Mouse (Mus musculus): ENCODE results near the gene Tnrc6c.
A peak's percentile ranks its signal among the peaks of the same experiment; 100 is the strongest.

DNA sequence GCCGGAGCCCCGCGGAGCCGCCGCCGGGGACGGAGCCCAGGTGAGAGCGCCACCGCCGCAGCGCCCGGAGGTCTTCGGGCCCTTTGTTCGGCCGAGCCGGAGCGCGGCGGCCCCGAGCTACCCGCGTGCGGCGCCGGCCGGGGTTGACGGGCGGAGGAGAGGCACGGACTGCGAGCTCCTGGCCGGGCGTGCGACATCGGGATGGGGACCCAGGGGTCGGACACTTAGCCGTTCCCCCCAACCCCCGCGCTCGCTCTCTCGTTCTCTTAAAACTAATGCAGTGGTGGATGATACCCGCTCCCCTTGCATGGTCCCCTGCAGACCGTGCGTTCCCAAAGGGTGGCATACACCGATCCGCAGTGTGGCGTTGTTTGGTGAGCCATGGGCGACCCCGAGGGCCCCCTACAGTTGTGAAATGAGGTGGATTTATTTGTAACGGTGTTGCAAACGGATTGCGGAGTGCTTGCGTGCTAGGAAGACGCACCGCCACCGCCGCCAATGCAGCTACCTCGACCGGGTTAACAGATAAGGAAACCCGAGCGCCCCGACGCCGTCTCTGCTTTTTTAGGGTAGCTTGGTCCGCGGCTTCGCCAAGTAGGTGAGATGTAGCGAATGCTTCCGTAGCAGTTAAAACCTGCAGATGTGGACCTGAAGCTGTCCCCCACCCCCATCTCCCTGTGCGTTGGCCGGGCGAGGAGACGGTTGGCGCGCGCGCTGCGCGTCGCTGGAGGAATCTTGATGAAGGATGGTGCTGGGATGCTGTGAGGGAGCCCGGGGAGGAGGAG is 1.4 kb downstream of the Tnrc6c start:
- TF ChIP-seq CTCF (IDR thresholded peaks at IDR 0.05) (peak; percentile 38), EP300 (IDR thresholded peaks at IDR 0.05) (no peak)

Measured in lung, postnatal 0 days (tissue).